In genomic region chr7:121391984-121392739, GRCm38 (mm10) we compare ENCODE assay signal across 9 mouse cellular contexts. TPM values are rescaled to one million over a fixed set of nuclear protein-coding genes. Genes with fewer than 3 reads are reported as not detected.
DNase-seq lines count a peak whose midpoint lies in the region; ATAC-seq and TF ChIP-seq lines count a peak whose summit lies in the region.
"Had no signal": no experiment of that assay in that cellular context is flagged by ENCODE, and none has a peak within 500 bp of the region (broad histone marks: within the 10 kb centered on the region; RNA-seq: fewer than 3 reads in every experiment).

No protein-coding gene starts in this region.

- H3K4me3 ChIP-seq in ES-Bruce4 (ENCODE audit: low read depth, low read length): peak overlapping the region; percentile 50
- H3K4me3 ChIP-seq in forebrain, embryonic 10.5 days: peak overlapping the region; percentile 48
- peak overlapping the region; percentile 63 for H3K4me3 ChIP-seq in midbrain, postnatal 0 days (ENCODE audit: low read depth, low read length)
- no peak overlapping the region for H3K4me3 ChIP-seq in thymus, adult 2 months (ENCODE audit: control insufficient read depth, insufficient read depth, low read length)

- no peak overlapping the region for H3K27ac ChIP-seq in ES-Bruce4 (ENCODE audit: insufficient read depth, low read length)
- H3K27ac ChIP-seq in forebrain, embryonic 10.5 days: no peak overlapping the region
- peak overlapping the region; percentile 26; the same call in 1 of the 2 replicates for H3K27ac ChIP-seq in midbrain, postnatal 0 days (ENCODE audit: low read depth, low read length)
- H3K27ac ChIP-seq in thymus, adult 2 months (ENCODE audit: control insufficient read depth, insufficient read depth, low read length): no peak overlapping the region

- no peaks in the 10 kb centered on the region for H3K36me3 ChIP-seq in ES-Bruce4 (ENCODE audit: control insufficient read depth, insufficient read depth, low read length, poor library complexity, severe bottlenecking)
- H3K36me3 ChIP-seq in forebrain, embryonic 10.5 days (replicated peaks): no peaks in the 10 kb centered on the region
- H3K36me3 ChIP-seq in midbrain, postnatal 0 days (ENCODE audit: insufficient read depth, low read length): no peaks in the 10 kb centered on the region
- no peaks in the 10 kb centered on the region for H3K36me3 ChIP-seq in thymus, adult 2 months (ENCODE audit: control insufficient read depth, insufficient read depth, low read length)

- TF ChIP-seq POLR2A in ES-Bruce4 (IDR thresholded peaks at IDR 0.05; ENCODE audit: insufficient read depth, low read length): no peak
- no peak for TF ChIP-seq POLR2A in thymus, adult 2 months (IDR thresholded peaks at IDR 0.05; ENCODE audit: control insufficient read depth, extremely low read depth, insufficient read depth, low read length, poor library complexity)

- no peak for TF ChIP-seq CTCF in ES-Bruce4 (IDR thresholded peaks at IDR 0.05; ENCODE audit: low read depth, low read length)
- peak; percentile 51 for TF ChIP-seq CTCF in midbrain, postnatal 0 days (IDR thresholded peaks at IDR 0.05)
- no peak for TF ChIP-seq CTCF in thymus, adult 2 months (IDR thresholded peaks at IDR 0.05; ENCODE audit: borderline replicate concordance, control insufficient read depth, extremely low read depth, insufficient read depth, low read length, poor library complexity)

- no peak for TF ChIP-seq EP300 in ES-Bruce4 (IDR thresholded peaks at IDR 0.05; ENCODE audit: insufficient read depth, low read depth, low read length)

- no peaks in the 10 kb centered on the region for H3K9me3 ChIP-seq in ES-Bruce4 (replicated peaks; ENCODE audit: control insufficient read depth, insufficient read depth, low read length, poor library complexity, severe bottlenecking)
- no peaks in the 10 kb centered on the region for H3K9me3 ChIP-seq in forebrain, embryonic 10.5 days
- H3K9me3 ChIP-seq in midbrain, postnatal 0 days (ENCODE audit: low read length): no peaks in the 10 kb centered on the region

- H3K4me1 ChIP-seq in ES-Bruce4 (ENCODE audit: control insufficient read depth, insufficient read depth, low read length): no peaks in the 10 kb centered on the region
- peaks cover 18% of the 10 kb centered on the region for H3K4me1 ChIP-seq in forebrain, embryonic 10.5 days
- 0 out of 2 replicates have a peak, but pooled peaks cover 5% of the 10 kb centered on the region for H3K4me1 ChIP-seq in midbrain, postnatal 0 days (ENCODE audit: insufficient read depth, low read length)
- H3K4me1 ChIP-seq in thymus, adult 2 months (replicated peaks; ENCODE audit: control insufficient read depth, insufficient read depth, low read length): no peaks in the 10 kb centered on the region

- H3K4me2 ChIP-seq in midbrain, postnatal 0 days (ENCODE audit: low read depth, low read length, poor library complexity, severe bottlenecking): peak overlapping the region; percentile 94

- peak overlapping the region; percentile 11; the same call in 1 of the 2 replicates for H3K9ac ChIP-seq in ES-Bruce4 (ENCODE audit: low read depth, poor library complexity, severe bottlenecking)
- peak overlapping the region; percentile 62 for H3K9ac ChIP-seq in midbrain, postnatal 0 days (replicated peaks; ENCODE audit: low read length, poor library complexity, severe bottlenecking)

- ATAC-seq in midbrain, postnatal 0 days (ENCODE audit: low FRiP score): peak; percentile 59
- no peak for ATAC-seq in inflammation-experienced regulatory T-cells, adult 6 months

- WGBS in forebrain, embryonic 10.5 days: 1% methylated on average over 72 of the region's 72 CpGs
- 4% methylated on average over 65 of the region's 72 CpGs for WGBS in midbrain, postnatal 0 days
- WGBS in thymus, adult 2 months: 11% methylated on average over 60 of the region's 72 CpGs

- H3K27me3 ChIP-seq in ES-Bruce4 (ENCODE audit: control insufficient read depth, insufficient read depth, low read length, poor library complexity, severe bottlenecking): peaks cover 6% of the 10 kb centered on the region; the same call in 1 of the 2 replicates
- H3K27me3 ChIP-seq in forebrain, embryonic 10.5 days (ENCODE audit: poor library complexity, severe bottlenecking): peaks cover 58% of the 10 kb centered on the region
- H3K27me3 ChIP-seq in midbrain, postnatal 0 days (ENCODE audit: insufficient read depth, low read length): peaks cover 19% of the 10 kb centered on the region
- no peaks in the 10 kb centered on the region; the same call in 1 of the 2 replicates for H3K27me3 ChIP-seq in thymus, adult 2 months (ENCODE audit: control insufficient read depth, insufficient read depth, low read length)

- peak; percentile 8 to 13 for DNase-seq in cerebellum, postnatal 36 days
- DNase-seq in cerebellum, adult 9-11 months: no peak
- peak; percentile 36 for DNase-seq in forebrain, embryonic 10.5 days (ENCODE audit: extremely low spot score, low spot score)
- peak; percentile 19 to 52 for DNase-seq in layer of hippocampus, postnatal 10 days (ENCODE audit: low spot score in 2 of 2)
- peak; percentile 59 for DNase-seq in midbrain, postnatal 0 days (ENCODE audit: low spot score)
- no peak for DNase-seq in thymus, adult 2 months

RNA-seq across cellular contexts. Expression of gene Hs3st2, which starts 0.5 kb away (rescaled TPM):
- polyA plus RNA-seq in ES-Bruce4 (2011; ENCODE audit: insufficient read depth, insufficient read length, low read depth, missing spikeins): not detected in 2 replicates
- not detected in 2 replicates for polyA plus RNA-seq in forebrain, embryonic 10.5 days (2016; fragmentation: Nextera tagmentation; extraction: Ambion mirVana)
- 10 to 100 TPM; 16.5 to 20.2 TPM for total RNA-seq in layer of hippocampus, postnatal 10 days (2021)
- 30.2 and 30.5 TPM in 2 replicates for total RNA-seq in midbrain, postnatal 0 days (2014; rRNA removed)
- 22.5 and 27.1 TPM in 2 replicates for polyA plus RNA-seq in midbrain, postnatal 0 days (2015; fragmentation: Nextera tagmentation; extraction: Ambion mirVana)
- polyA plus RNA-seq in thymus, adult 2 months (2012; rRNA removed): 0.05 and 0.10 TPM in 2 replicates
- not detected for polyA plus RNA-seq in inflammation-experienced regulatory T-cells, adult 6 months (2017; shearing (Covaris generic))
- polyA plus RNA-seq: C2C12 had no signal

Comparison
In these comparisons a context has a peak if more than half of its experiments do, and no peak if none do; other contexts are left out.
1. DNase-seq: peak in cerebellum, postnatal 36 days (2 of 2), forebrain, embryonic 10.5 days (single experiment), layer of hippocampus, postnatal 10 days (2 of 2) and midbrain, postnatal 0 days (single experiment); none in cerebellum, adult 9-11 months (single experiment) and thymus, adult 2 months (single experiment).
2. RNA of gene Hs3st2, which starts 0.5 kb away (polyA plus RNA-seq): 22.5 to 27.1 TPM in midbrain, postnatal 0 days; 0.05 to 0.10 TPM in thymus, adult 2 months, not detected in forebrain, embryonic 10.5 days, not detected in ES-Bruce4 and not detected in inflammation-experienced regulatory T-cells, adult 6 months; every median in the first group is over 10 times any median in the second.